Mouse (Mus musculus) lung, postnatal 4 days (tissue): ENCODE data around the gene Dcst2.
A peak's percentile ranks its signal among the peaks of the same experiment; 100 is the strongest.

Experiments
- DNase-seq, 2 experiments: peaks; one replicate each; pipeline ENCODE4 v3.0.0; 2021

The Dcst2 gene

GRCm38 (mm10) chr3:89332013-89332412 lies 29.8 kb upstream of the Dcst2 start:
- DNase-seq = no peak

GRCm38 (mm10) chr3:89332476-89332875 lies 29.3 kb upstream of the Dcst2 start:
- no peak for DNase-seq

GRCm38 (mm10) chr3:89333053-89333452 lies 28.7 kb upstream of the Dcst2 start:
- no peak for DNase-seq

GRCm38 (mm10) chr3:89336529-89336928 lies 25.2 kb upstream of the Dcst2 start:
- no peak for DNase-seq

DNA sequence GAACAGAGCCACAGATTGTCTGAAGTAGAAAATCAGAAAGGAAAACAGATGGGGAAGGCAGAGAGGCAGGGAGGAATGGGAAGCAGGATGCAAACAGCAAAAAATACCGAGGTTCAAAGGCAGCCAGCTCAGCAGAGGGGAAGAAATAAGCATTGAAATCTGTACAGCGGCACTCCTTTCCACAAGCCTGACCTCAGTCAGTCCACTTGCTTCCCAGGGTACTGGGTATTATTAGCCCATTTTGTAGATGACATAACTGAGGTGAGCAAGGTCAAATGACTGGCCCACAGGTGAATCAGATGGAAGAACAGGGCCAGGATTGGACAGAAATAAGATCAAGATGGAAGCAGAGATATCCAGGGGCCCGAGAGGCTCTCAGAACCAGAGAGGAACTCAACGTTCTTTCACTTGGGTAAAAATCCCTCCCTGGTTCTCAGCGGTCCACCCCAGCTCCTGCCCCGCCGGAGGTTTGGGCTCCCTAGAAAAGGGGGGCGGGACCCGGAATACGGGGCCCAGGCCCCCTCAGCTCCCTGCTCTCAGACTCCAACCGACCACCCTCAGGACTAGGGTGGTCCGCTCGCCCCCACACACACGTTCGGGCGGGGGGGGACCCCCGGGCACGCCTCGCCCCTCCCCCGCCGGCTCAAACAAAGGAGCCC lies 24.6 kb upstream of the Dcst2 start:
- no peak for DNase-seq

GRCm38 (mm10) chr3:89337721-89338578 lies 23.8 kb upstream of the Dcst2 start, which contains the start of gene Efna4:
TSS of gene Efna4 (minus strand) at chr3:89338028.
- DNase-seq = peak; percentile 70 to 78

GRCm38 (mm10) chr3:89339416-89339815 lies 22.4 kb upstream of the Dcst2 start:
- DNase-seq = peak; percentile 80 to 85

DNA sequence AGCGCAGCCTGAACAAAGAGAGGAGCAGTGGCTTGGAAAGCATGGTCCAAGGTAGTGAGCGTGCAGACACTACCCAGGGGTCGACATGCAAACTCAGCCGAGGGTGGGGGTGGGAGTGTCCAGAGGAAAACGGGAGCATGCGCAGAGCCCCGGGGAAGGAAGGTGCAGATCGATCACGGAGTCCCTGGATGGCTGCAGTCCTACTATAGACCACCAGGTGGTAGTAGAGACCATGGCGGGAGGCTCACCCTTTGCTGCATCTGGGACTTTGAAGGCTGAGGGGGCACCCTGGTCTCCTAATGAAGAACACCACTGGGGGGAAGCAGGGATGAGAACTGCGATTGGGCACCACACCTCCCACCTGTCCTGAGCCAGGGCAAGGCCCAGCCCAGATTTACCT lies 21.3 kb upstream of the Dcst2 start:
- DNase-seq = peak; percentile 67 to 84

DNA sequence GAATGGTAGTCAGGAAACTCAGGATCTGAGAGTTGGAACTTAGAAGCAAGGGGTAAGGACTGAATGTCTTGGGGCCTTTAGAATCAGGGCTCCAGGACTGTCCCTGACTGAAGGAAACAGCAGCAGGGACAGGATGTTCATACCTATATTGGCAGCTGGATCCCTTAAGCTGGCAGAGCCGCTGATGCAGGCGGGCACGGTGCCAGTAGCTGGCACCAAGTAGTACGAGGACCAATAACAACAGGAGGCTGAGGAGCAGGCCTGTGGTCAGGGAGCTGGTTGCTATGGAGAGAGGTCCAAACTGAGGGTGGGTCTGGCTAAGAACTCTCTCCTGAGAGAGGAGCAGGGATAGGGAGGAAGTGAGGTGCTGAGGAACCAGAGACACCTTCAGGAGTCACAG lies 20.0 kb upstream of the Dcst2 start:
- no peak for DNase-seq

GRCm38 (mm10) chr3:89343279-89343678 lies 18.5 kb upstream of the Dcst2 start:
- DNase-seq = no peak

DNA sequence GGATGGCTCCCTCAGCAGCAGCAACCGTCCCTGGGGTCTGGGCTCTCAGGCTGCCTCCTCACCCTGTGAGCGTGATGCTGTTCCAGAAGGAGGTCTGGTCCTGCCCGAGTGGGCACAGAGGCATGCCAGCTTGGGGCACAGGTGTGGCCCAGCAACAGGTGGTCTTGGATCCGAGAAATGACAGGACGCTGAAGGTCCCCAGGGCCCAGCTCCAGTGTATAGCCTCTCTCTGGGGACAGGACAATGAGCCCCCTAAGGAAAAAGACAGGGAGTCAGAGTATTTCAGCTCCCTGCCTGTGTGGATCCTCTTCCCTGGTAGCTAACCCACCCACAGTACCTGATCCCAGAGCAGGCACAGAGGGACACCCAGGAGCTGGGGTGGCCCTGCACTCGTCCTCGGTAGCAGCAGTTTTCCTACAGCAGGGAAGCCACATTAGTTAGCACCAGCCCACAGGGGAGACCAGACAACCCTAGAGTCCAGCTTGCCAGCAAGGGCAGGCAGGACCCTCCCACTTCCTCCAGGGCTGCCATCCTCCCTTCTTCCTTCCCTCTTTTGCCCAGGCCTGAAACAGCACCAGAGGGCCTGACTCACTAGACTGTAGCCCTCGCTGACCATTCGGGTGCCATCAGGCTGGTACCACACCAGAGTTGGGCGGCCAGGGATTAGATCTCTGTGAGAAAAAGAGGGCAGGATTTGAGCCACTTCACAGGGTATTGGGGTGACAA lies 14.8 kb upstream of the Dcst2 start:
- no peak for DNase-seq

GRCm38 (mm10) chr3:89347916-89348315 lies 13.9 kb upstream of the Dcst2 start:
- DNase-seq = peak; percentile 51 to 65

DNA sequence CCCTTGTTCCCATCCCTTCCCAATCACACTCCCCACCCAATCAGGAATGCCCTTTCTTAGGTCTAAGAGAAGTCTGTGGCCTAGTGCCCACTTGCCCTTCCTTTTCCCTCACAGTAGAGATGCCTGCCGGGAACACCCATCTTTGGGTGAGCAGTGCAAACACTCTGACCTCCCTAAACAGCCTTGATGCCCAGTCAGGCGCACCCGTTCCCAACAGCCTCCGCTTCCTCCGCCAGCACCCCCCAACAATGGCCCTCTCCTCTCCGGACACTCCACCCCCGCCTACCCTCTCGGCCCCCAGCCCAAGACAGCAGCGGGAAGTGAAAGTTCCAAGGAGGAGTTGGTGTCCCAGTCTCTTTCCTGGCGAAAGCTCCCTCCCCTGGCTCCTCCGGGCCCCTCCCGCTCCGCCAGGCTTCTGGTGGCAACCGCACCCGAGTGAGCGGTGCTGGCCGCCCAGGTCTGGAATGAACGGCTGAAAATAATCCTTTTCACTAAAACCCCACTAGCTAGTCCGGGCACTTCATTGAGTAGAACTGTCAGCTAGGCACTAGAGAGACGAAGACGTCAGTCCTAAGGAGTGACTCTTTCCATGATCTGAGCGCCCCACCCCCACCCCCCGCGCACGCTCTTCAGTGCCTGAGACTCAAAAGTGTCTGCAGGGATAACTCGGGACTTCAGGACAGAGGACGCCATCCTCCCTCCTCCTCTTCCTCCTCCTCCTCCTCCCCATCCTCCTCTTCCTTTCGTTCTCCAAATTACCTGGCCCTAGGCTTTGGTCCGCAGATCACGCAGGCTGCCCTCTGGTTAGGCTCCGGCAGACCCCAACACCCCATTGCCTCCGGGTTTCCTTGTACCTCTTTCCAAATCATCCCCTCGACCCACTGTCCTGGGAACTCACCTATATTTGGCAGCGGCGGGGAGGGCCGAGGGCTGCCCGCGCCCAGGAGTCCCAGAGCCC lies 12.6 kb upstream of the Dcst2 start:
- DNase-seq = peak; percentile 82 to 84

DNA sequence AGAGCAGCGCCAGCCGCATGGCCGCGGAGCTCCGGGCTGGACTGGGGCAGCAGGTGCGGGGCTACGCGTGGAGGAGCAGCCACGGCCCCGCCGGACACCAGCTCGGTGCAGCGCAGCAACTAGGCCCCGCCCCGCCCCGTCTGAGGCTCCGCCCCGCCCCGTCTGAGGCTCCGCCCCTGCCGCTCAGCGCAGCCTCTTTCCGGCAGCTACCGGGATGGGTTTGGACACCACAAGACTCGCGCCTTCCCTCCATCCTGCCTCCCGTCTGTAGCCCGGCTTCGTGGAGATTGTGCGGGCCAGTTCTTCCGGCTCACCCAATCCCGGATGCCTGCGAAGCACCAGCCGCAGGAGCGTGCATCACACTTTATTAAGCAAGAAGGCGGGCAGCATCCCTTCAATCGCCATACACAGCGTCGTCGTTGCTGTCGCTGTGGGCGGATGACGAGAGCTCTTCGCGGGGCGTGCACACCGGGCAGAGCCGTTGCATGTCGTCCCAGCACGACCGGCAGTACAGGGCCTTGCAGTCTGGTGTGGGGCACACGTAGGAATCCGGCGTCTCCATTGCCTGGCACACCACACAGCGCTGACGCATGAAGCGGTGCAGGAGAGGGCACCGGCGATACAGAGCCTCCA lies 11.8 kb upstream of the Dcst2 start, which contains the start of gene Adam15:
Adam15 (minus strand) TSS at position 128 of the 633 bp plus-strand sequence.
- peak; percentile 91 to 95 for DNase-seq

- no peak for DNase-seq
These were observed 10.5 kb upstream of the Dcst2 start for GRCm38 (mm10) chr3:89351271-89351670.

DNA sequence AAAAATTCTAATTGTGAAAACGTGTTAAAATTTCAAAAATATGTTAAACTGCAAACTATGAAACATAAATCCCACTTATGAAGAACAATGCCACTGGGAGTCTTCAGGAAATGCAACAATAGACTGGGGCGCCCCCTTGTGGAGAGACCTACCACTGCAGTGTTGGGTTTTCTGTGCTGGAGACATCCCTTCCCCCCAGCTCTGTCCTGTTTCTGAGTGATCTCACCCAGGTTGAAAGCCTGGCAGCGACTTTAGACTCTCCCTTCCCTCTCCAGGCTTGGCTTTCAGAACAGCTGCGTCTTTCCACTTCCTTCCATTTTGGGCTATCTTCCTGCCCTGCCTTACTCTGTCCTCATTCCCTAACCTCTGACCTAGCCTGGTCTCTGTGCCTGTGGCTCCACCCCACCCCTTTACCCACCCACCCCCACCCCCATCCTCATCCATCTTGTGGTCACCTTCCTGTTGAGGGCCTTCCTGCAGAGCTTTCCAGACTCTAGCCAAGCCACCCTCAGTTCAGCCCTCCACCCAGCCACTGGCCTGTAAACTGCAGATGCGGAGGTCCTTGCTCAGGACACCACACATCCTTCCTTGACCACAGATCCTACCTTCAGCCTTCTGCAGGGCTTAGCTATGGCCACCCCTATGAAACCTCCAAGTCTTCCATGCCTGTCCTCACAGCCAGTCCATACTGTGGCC lies 6.8 kb upstream of the Dcst2 start:
- DNase-seq = peak; percentile 88 to 93

DNA sequence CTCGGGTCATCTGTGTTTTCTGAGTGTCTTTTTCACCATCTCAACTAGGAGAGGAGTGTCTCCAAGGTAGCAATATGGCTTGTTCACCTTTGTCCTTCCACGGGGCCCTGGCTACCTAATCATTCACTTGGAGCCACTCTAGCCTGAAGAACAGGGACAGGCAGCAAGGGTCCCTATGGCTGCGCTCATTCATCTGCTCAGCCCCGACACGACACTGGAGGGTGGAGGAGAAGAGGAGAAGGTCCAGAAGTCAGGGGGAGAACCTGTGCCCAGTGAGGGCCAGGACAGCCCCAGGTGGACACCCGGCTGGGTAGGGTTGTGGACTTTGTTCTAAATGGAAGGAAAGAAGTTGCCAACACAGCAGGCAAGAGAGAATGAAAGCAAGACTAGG lies 6.3 kb upstream of the Dcst2 start:
- DNase-seq = no peak

GRCm38 (mm10) chr3:89356029-89356428 lies 5.7 kb upstream of the Dcst2 start:
- no peak for DNase-seq

DNA sequence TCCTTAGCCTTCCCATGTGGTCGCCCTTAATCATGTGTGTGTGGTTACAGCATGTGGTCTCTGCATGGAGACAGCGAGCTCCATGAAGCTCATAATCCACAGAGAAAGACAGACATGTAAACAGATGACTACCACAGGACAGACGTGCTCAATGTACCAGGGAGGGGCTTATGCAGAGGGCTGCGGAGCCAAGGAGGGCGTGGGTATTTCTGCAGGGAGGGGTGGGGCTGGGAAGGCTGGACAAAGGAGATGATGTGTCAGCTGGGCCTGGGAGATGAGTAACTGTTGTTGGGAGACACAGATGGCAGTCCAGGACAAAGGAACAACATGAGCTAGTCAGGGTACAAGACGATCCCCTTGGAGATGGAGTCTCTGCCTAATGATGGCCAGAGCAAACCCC lies 2.1 kb upstream of the Dcst2 start:
- DNase-seq = no peak

DNA sequence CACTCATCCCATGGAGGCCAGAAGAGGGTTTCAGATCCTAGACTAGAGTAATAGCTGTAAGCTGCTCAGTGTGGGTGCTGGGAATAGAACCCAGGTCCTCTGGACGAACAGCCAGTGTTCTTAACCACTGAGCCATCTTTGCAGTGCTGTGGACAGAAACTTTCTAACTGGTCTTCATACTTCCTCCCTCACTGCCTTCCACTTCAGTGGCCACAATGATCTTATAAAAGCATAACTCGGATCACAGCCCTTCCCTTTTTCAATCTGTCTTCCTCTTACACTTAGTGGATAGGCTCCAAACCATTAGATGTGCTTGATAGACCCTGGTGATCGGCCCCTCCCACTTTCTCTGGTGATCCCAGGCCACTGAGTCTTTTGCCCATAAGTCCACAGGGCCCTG lies 1.5 kb upstream of the Dcst2 start:
- DNase-seq = no peak

- DNase-seq = no peak
These were observed 2.9 kb downstream of the Dcst2 start for GRCm38 (mm10) chr3:89364631-89365030.
